Mouse (Mus musculus): Measurements from ENCODE around the gene Mapk11. TPM values are rescaled to one million over a fixed set of nuclear protein-coding genes. Genes with fewer than 3 reads are reported as not detected.

The Mapk11 gene
- polyA plus RNA-seq, 1 experiment, result 7.3 TPM

DNA sequence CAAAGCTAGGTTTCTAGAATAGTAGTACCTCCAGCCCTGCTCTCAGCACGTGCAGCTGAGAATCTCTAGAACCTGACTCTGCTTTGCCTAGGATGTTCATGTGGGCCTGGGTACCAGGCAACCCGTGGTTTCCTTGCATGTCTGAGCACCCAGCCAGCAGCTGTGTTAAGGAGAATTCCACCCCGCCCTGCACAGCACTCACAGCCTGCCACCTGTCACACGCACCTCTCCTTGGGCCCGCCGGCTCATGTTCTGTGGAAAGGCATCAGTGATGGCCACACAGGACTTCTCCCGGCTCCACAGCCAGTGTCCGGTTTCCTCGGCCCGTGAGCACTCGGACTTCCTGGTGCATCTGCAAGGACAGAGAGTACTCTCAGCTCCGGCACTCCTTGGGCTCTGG is 16.1 kb upstream of the Mapk11 start:
- no peak overlapping the region for H3K27ac ChIP-seq (ENCODE audit: insufficient read depth, low read length)
- peaks cover 9% of the 10 kb centered on the region for H3K4me1 ChIP-seq (ENCODE audit: control insufficient read depth, insufficient read depth, low read length)
- no peak overlapping the region for H3K4me3 ChIP-seq (ENCODE audit: insufficient read depth, low read length)
- TF ChIP-seq POLR2A (IDR thresholded peaks at IDR 0.05; ENCODE audit: low read depth, low read length), result no peak

DNA sequence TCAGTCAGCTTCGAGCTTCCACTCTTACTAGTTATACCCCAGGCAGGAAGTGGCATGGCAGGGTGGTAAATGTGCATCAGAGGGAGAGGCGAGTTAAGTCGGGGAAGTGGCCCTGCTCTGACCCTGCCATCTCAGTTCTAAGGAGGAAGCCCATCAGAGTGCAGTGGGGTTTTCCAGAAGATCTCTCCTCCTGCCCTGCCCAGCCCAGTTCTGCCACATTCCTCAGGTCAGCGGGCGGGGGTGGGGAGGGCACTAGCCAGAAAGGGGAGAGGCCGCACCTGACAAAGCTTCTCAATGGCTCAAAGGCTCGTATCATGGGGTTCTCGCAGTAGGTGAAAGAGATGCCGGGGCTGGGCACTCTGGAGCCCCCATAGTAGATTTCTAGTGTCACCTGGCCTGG is 12.0 kb upstream of the Mapk11 start:
- Histone ChIP-seq H3K4me3 (ENCODE audit: insufficient read depth, low read length) (no peak overlapping the region), H3K27ac (ENCODE audit: insufficient read depth, low read length) (no peak overlapping the region), H3K4me1 (ENCODE audit: control insufficient read depth, insufficient read depth, low read length) (no peaks in the 10 kb centered on the region)
- TF ChIP-seq POLR2A (IDR thresholded peaks at IDR 0.05; ENCODE audit: low read depth, low read length) (no peak), CTCF (IDR thresholded peaks at IDR 0.05; ENCODE audit: borderline replicate concordance, insufficient read depth, low read length) (no peak)

- Histone ChIP-seq H3K4me1 (ENCODE audit: control insufficient read depth, insufficient read depth, low read length) (no peaks in the 10 kb centered on the region), H3K4me3 (ENCODE audit: insufficient read depth, low read length) (no peak overlapping the region), H3K27ac (ENCODE audit: insufficient read depth, low read length) (no peak overlapping the region)
- TF ChIP-seq CTCF (IDR thresholded peaks at IDR 0.05; ENCODE audit: borderline replicate concordance, insufficient read depth, low read length), result no peak
- no peak for TF ChIP-seq POLR2A (IDR thresholded peaks at IDR 0.05; ENCODE audit: low read depth, low read length)
These were observed 9.1 kb upstream of the Mapk11 start for GRCm38 (mm10) chr15:89158516-89158915.

- TF ChIP-seq POLR2A (IDR thresholded peaks at IDR 0.05; ENCODE audit: low read depth, low read length) (no peak), CTCF (IDR thresholded peaks at IDR 0.05; ENCODE audit: borderline replicate concordance, insufficient read depth, low read length) (peak; percentile 31; the same call in 1 of the 2 replicates)
- Histone ChIP-seq H3K4me3 (ENCODE audit: insufficient read depth, low read length) (no peak overlapping the region), H3K27ac (ENCODE audit: insufficient read depth, low read length) (no peak overlapping the region), H3K4me1 (ENCODE audit: control insufficient read depth, insufficient read depth, low read length) (no peaks in the 10 kb centered on the region)
These were observed 8.5 kb upstream of the Mapk11 start for GRCm38 (mm10) chr15:89157954-89158353.

DNA sequence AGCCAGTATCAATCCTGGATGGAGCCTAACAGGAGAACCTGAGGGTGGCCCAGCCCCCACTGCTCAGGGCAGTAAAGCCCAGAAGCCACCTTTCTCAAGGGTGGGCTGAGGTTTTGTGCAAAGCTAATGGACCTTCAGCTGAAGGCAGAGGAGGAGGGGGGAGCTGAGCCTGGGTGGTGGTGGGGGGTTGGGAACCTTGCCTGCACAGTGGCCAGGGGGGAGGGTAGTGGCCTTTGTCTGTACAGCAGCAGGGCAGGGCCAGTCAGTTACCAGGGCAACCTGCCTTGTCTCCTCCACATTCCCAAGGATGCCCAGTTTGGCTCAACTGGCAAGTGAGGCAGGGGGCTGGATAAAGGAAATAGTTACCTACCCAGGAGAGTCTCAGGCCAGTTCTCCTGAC is 2.9 kb upstream of the Mapk11 start:
- Histone ChIP-seq H3K4me1 (ENCODE audit: control insufficient read depth, insufficient read depth, low read length) (no peaks in the 10 kb centered on the region; the same call in 1 of the 2 replicates), H3K27ac (ENCODE audit: insufficient read depth, low read length) (no peak overlapping the region), H3K4me3 (ENCODE audit: insufficient read depth, low read length) (no peak overlapping the region)
- TF ChIP-seq CTCF (IDR thresholded peaks at IDR 0.05; ENCODE audit: borderline replicate concordance, insufficient read depth, low read length), result no peak
- no peak for TF ChIP-seq POLR2A (IDR thresholded peaks at IDR 0.05; ENCODE audit: low read depth, low read length)

DNA sequence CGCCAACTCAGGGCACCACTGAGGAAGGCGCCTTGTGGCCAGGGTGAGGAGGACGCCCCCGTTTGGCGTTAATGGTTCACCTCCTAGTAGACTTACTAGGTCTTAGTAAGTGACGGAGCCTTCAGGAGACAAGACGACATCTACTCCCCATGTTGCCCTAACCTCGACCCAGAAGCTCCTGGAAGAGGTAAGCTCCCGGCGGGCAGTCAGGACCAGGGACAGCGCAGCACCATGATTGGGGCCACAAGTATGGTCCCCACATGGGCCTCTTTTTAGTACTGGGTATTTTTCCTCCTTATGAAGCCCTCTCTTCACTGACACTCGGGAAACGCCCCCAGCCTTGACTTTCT is 588 bp upstream of the Mapk11 start:
- H3K27ac ChIP-seq (ENCODE audit: insufficient read depth, low read length), result no peak overlapping the region
- no peak overlapping the region for H3K4me3 ChIP-seq (ENCODE audit: insufficient read depth, low read length)
- TF ChIP-seq POLR2A (IDR thresholded peaks at IDR 0.05; ENCODE audit: low read depth, low read length) (no peak), CTCF (IDR thresholded peaks at IDR 0.05; ENCODE audit: borderline replicate concordance, insufficient read depth, low read length) (no peak)
- no peaks in the 10 kb centered on the region; the same call in 1 of the 2 replicates for H3K4me1 ChIP-seq (ENCODE audit: control insufficient read depth, insufficient read depth, low read length)

GRCm38 (mm10) chr15:89148496-89149270 is 745 bp downstream of the Mapk11 start:
- Histone ChIP-seq H3K4me1 (ENCODE audit: control insufficient read depth, insufficient read depth, low read length) (no peaks in the 10 kb centered on the region; the same call in 1 of the 2 replicates), H3K4me3 (ENCODE audit: insufficient read depth, low read length) (peak overlapping the region; percentile 67), H3K27ac (ENCODE audit: insufficient read depth, low read length) (no peak overlapping the region)
- TF ChIP-seq CTCF (IDR thresholded peaks at IDR 0.05; ENCODE audit: borderline replicate concordance, insufficient read depth, low read length), result no peak
- TF ChIP-seq POLR2A (IDR thresholded peaks at IDR 0.05; ENCODE audit: low read depth, low read length), result no peak

GRCm38 (mm10) chr15:89147895-89148294 is 1.5 kb downstream of the Mapk11 start:
- Histone ChIP-seq H3K4me1 (ENCODE audit: control insufficient read depth, insufficient read depth, low read length) (no peaks in the 10 kb centered on the region; the same call in 1 of the 2 replicates), H3K4me3 (ENCODE audit: insufficient read depth, low read length) (no peak overlapping the region), H3K27ac (ENCODE audit: insufficient read depth, low read length) (no peak overlapping the region)
- TF ChIP-seq CTCF (IDR thresholded peaks at IDR 0.05; ENCODE audit: borderline replicate concordance, insufficient read depth, low read length) (no peak), POLR2A (IDR thresholded peaks at IDR 0.05; ENCODE audit: low read depth, low read length) (no peak)

GRCm38 (mm10) chr15:89147456-89147855 is 2.0 kb downstream of the Mapk11 start:
- Histone ChIP-seq H3K27ac (ENCODE audit: insufficient read depth, low read length) (no peak overlapping the region), H3K4me1 (ENCODE audit: control insufficient read depth, insufficient read depth, low read length) (no peaks in the 10 kb centered on the region; the same call in 1 of the 2 replicates), H3K4me3 (ENCODE audit: insufficient read depth, low read length) (no peak overlapping the region)
- TF ChIP-seq POLR2A (IDR thresholded peaks at IDR 0.05; ENCODE audit: low read depth, low read length) (no peak), CTCF (IDR thresholded peaks at IDR 0.05; ENCODE audit: borderline replicate concordance, insufficient read depth, low read length) (no peak)

- no peak overlapping the region for H3K27ac ChIP-seq (ENCODE audit: insufficient read depth, low read length)
- no peak overlapping the region for H3K4me3 ChIP-seq (ENCODE audit: insufficient read depth, low read length)
- no peaks in the 10 kb centered on the region; the same call in 1 of the 2 replicates for H3K4me1 ChIP-seq (ENCODE audit: control insufficient read depth, insufficient read depth, low read length)
- TF ChIP-seq POLR2A (IDR thresholded peaks at IDR 0.05; ENCODE audit: low read depth, low read length), result no peak
These were observed 2.4 kb downstream of the Mapk11 start for GRCm38 (mm10) chr15:89147024-89147423.
